Mouse (Mus musculus): ENCODE data around the gene Ttn.

Ttn gene

DNA sequence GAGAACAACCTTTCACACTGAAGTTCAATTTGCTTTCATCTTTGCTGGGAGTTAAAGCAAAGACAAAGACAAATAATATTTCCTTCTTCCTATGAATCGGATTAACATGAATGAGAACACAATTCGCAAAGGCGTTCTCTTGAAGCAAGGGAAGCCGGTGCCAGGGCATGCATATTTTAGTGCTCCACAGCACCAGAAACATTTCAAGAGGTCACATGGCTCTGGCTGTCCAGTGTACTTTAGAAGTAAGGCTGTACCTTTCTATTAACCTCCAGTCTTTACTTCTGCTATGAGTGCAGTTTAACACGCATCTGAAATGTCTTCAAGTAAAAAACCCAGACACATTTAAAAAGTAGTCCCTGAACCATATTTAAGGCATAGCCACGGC, 20.3 kb downstream of the Ttn start:
- DNase-seq (ENCODE audit: low read depth, low spot score), result no peak

DNA sequence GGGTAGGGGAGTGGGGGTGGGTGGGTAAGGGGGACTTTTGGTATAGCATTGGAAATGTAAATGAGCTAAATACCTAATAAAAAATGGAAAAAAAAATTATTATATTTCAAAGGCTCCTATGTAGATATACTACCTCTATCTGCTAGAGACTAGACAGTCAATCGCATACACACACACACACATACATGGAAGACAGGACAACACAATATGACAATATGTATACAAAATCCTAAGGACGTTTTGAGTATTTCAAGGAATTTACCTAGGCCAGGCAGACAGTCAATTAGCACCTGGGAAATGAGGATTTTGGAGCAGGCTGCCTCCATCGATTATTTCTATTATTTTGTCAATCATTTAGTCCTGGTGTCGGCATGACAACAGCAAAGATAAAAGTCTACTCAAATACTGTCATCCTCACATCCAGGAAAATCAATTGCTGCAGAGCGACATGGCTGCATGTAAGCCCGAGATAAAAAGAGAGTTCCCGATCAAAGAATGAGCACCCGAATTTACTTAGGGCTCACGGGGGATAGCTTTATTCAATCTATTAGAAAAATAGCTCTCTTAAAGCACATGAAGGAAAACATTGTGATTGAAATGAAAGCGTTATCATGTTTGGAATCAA, 20.8 kb downstream of the Ttn start:
- DNase-seq (ENCODE audit: low read depth, low spot score), result no peak

GRCm38 (mm10) chr2:76949774-76950173, 32.6 kb downstream of the Ttn start:
- no peak for DNase-seq (ENCODE audit: low read depth, low spot score)

DNA sequence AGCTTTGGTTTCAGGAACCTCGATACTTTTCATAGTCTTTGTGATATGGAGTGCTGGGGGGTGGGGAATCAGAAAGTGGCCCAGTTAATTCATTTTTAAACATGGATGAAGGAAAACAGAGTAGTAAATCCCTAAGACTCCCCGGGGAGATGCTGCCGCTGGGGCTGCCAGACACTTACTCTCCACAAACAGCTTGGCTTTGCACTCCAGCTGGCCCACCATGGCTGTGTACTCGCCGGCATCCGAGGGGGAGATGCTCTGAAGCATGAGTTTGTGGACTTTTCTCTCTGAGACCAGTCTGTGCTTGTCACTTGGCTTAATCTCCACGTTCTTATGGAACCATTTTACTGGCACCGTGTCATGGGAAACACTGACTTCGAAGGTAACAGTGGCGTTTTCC, 43.8 kb downstream of the Ttn start:
- no peak for DNase-seq (ENCODE audit: low read depth, low spot score)

GRCm38 (mm10) chr2:76929718-76930117, 52.6 kb downstream of the Ttn start:
- peak; percentile 59 for DNase-seq (ENCODE audit: low read depth, low spot score)

DNA sequence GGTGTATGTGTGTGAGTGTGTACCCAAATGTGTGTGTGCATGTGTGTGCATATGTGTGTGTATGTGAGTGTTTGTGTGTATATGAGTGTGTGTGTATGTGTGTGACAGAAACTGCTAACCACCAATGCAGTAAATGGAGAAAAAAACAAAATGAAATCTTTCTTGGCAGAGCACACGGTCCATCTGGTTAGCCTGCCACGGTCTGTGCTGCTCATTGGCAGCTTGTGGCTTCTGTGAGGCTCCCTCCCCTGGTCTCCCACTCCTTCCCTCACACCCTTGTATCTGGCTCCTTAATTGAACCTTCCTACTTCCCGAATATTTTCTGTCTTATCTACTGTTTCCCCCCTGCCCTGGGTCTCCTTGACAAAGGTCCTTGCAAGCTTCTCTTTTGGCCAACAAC, 53.5 kb downstream of the Ttn start:
- DNase-seq (ENCODE audit: low read depth, low spot score), result peak; percentile 28

- no peak for DNase-seq (ENCODE audit: low read depth, low spot score)
Measured at GRCm38 (mm10) chr2:76928298-76928697, 54.0 kb downstream of the Ttn start.

DNA sequence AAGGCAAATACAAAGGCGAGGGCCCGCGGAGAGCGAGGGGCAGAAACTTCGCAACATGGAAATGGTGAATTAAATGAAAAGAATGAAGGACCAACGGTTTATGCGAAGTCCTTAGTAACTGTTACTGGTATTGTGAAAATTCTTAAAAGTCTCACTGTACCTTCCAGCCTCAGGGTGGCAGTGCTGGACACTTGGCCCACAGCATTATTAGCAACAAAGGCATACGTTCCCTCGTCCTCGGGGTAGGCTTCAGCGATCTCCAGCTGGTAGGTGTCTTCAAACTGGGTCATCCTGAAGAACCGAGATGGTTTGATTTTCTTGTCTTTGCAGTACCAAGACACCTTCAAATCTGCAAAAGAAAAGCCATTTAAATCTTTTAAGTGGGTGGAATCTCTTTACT, 55.4 kb downstream of the Ttn start:
- DNase-seq (ENCODE audit: low read depth, low spot score), result no peak

DNA sequence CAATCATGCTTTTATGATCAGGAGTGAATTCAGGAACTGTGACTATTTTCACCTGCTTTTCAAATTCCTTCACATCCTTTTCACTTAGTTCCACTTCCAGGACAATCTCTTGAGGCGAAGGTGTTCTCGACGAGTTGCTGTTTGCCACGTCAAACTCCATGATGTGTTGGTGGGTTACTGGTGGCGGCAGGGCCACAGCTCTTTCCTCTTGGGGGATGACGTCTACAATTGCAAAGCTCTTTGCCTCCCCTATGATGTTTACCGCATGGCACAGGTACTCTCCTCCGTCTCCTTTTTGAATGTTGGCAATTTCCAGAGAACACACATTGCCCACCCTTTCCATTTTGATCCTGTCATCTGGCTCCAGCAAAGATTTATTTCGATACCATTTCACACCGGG, 67.4 kb downstream of the Ttn start:
- no peak for DNase-seq (ENCODE audit: low read depth, low spot score)

GRCm38 (mm10) chr2:76908705-76909457, 73.5 kb downstream of the Ttn start:
- no peak for DNase-seq (ENCODE audit: low read depth, low spot score)

DNA sequence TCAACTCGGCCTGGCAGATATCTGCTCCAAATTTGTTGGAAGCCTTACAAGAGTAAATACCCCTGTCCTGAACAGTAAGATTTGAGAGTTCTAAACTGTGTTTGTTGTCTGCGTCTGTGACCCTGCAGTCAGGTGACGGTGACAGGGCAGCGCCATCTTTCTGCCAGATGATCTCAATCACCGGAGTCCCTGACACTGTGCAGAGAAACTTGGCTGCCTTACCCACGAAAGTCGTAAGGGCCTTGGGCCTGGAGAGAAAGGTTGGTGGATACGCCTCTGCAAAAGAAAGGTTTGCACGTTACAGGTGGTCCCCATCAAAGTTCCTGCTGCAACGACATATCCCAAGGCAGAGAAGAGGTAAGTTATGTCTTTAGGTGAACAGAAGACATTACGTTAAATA, 79.0 kb downstream of the Ttn start:
- DNase-seq (ENCODE audit: low read depth, low spot score), result no peak

DNA sequence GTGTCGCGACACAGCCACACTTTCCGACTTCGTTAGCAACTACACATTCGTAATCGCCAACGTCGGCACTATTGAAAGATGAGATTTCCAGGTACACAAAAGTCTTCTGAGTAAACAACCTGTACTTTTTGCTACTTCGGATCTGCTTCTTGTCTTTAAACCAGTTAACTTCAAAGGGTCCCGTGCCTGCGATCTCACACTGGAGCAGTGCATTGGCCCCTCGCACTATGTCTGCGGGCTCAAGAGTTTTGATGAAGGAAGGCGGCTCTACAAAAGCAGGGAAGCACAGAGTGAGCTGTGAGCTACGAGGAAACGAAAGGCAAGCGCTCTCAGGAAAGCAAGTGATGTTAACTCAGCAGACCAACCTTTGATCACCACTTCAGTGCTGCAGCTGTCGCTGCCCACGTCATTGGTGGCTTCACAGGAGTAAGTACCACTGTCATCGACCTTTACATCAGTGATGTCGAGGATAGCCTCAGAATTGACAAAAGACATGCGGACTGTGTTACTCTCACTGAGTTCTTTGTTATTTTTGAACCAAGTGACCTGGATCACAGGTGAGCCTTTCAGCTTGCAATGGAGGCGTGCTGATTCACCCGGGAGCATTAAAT, 80.8 kb downstream of the Ttn start:
- DNase-seq (ENCODE audit: low read depth, low spot score), result no peak

DNA sequence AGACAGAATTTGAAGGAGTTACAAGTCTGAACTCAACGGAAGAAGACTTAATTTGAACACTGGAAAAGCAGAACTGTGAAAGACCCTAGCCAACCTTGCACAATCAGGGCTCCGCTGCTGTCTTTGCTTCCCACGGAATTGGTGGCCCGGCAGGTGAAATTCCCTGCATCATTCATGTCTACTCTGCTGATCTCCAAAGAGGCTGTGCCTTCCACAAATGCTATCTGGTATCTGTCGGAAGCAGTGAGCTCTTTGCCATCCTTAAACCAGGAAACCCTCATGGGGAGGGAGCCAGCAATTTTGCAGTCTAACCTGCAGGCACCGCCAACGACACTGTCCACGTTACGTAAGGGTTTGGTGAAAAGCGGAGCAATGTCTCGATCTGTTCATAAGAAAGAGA, 82.5 kb downstream of the Ttn start:
- DNase-seq (ENCODE audit: low read depth, low spot score), result no peak

DNA sequence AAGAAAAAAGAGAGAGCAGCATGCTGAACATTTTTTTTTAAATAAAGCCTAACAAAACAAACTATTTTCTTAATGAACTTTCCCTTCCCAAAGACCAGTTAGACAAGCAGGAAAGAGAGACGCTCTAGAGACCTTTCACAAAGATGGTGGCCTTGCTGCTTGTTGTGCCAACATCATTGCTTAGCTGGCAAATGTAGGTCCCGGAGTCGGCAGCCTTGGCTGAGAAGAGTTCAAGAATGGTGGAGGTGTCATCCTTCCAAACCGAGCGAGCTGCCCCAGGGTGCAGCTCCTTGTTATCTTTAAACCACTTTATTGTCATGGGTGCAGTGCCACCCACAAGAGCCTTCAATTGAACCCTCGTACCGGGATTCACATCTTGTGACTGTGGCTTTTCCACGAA, 85.4 kb downstream of the Ttn start:
- no peak for DNase-seq (ENCODE audit: low read depth, low spot score)

- DNase-seq (ENCODE audit: low read depth, low spot score), result no peak
Measured at GRCm38 (mm10) chr2:76895327-76895726, 87.0 kb downstream of the Ttn start.

GRCm38 (mm10) chr2:76888721-76889120, 93.6 kb downstream of the Ttn start:
- no peak for DNase-seq (ENCODE audit: low read depth, low spot score)

DNA sequence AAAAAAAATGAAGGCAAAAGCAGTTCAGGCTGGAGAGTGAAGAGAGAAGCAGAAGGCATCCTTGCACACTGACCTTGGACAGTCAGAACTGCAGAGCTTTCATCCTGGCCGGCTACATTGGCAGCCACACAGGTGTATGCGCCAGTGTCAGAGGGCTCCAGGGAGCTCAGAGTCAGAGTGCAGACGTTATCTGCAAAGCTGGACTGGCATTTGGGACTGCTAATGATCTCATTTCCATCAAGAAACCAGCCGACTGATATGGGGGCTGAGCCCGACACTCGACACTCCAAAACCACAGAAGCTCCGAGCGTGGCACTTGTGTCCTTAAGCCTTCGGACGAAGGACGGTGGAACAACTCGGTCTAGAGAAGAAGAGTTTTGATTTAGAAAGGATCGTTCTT, 96.5 kb downstream of the Ttn start:
- DNase-seq (ENCODE audit: low read depth, low spot score), result no peak

- no peak for DNase-seq (ENCODE audit: low read depth, low spot score)
Measured at GRCm38 (mm10) chr2:76881406-76881805, 100.9 kb downstream of the Ttn start.

GRCm38 (mm10) chr2:76875587-76875986, 106.8 kb downstream of the Ttn start:
- no peak for DNase-seq (ENCODE audit: low read depth, low spot score)

DNA sequence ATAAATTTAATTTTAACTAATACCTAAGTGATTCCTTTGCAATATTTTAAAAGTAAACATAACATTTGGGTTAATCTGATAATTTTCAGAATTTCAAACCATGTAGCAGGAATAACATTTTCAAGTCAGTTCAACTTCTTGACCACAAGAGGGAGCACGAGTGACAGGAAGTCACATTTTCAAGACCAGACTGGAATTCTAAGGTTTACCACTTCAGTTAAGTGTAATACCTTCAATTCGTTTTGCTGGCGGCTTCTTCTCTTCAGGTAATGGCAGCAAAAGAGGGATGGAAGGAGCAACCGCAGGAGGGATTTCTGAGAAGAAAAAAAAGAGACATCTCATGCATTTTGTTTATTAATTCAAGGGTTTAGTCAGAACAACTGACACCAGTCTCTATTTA, 115.4 kb downstream of the Ttn start:
- DNase-seq (ENCODE audit: low read depth, low spot score), result peak; percentile 40

DNA sequence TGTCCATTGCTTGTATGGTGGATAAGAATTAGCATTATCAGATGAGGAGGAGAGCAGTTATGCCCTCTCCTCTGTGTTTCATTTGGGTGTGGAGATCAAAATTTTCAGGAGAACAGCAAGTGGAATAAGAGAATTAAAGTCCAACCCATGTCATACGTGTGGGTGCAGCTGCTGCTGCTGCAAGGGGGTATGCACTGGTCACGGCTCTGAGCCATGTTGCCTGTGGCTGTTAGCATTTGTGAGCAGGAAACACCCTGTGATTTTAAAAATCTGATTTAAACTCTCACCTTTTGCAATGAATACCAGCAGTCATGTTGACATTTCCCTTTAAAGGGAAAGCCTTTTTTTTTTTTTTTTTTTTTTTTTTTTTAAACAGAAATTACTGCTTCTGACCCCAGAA, 116.8 kb downstream of the Ttn start:
- DNase-seq (ENCODE audit: low read depth, low spot score), result no peak

DNA sequence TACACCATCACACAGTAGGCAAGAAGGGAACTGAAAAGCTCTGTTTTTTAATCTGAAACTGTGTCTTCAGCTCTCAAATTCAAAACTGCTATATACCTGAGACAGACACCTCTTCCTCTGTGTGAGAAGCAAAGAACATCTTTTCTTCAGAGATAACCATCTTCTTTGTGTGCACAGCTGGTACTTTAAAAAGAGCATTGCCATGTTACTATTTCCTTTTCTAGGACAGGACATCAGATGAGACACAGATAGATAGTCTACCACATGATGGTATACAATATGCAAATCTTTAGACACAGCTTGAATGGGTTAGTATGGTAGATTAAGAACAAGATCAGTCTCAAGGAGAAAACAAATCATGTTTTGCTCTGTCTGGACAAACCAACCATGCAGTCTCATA, 121.0 kb downstream of the Ttn start:
- no peak for DNase-seq (ENCODE audit: low read depth, low spot score)

DNA sequence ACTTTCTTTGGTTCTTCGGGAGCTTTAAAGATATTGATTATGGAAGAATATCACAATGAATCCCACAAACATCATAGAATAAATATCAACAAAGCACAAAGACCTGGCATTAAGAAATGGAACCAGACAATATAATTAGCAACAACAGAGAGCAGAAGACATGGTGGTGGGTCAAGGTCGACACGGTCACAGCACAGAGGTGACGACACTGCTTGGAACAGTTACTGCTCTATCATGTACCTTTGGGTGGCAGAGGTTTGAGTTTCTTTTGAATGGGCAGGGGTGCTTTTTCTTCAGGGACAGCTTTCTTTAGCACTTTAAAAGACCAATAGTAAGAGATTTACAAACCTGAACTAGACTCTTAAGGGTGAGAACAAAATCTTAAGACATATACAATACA, 132.3 kb downstream of the Ttn start:
- DNase-seq (ENCODE audit: low read depth, low spot score), result no peak

Data from brain, embryonic 18.5 days (tissue).